Mouse (Mus musculus) megakaryocyte, adult 5-6 weeks (primary cell): ENCODE data around the gene Myog. TPM values are rescaled to one million over a fixed set of nuclear protein-coding genes. Genes with fewer than 3 reads are reported as not detected.

Experiments used
- total RNA-seq, 2 experiments: library from RNA; stranded (forward) in 1 of 2; stranded (reverse) in 1 of 2; fragments of 153-499, 151-499 nt in 1 of 2; fragments of 221-1000, 200-1000 nt in 1 of 2; gene quantifications; 2 replicates each; pipeline versions ENCODE4 v1.2.3 to v1.2.4; 2015 to 2017

The Myog gene
- total RNA-seq, 2 experiments from 2014 or later, result not detected

Other genes starting within 250 kb of the Myog start
- gene Btg2, start 210.9 kb upstream of the Myog start, total RNA-seq (2015), result 68.9 and 87.3 TPM in 2 replicates
- 175 and 189 TPM in 2 replicates for gene Btg2, start 210.9 kb upstream of the Myog start, total RNA-seq (2017)
- 0.16 and 0.83 TPM in 2 replicates for gene Chit1, start 178.7 kb upstream of the Myog start, total RNA-seq (2015)
- 0.07 TPM in 1 of 2 replicates, not detected in the other for gene Chit1, start 178.7 kb upstream of the Myog start, total RNA-seq (2017)
- gene Chil1, start 107.8 kb upstream of the Myog start, total RNA-seq (2015), result 137 and 168 TPM in 2 replicates
- 120 and 142 TPM in 2 replicates for gene Chil1, start 107.8 kb upstream of the Myog start, total RNA-seq (2017)
- gene Mybph, start 96.5 kb upstream of the Myog start, total RNA-seq (2015), result 0.09 and 0.16 TPM in 2 replicates
- not detected in 2 replicates for gene Mybph, start 96.5 kb upstream of the Myog start, total RNA-seq (2017)
- gene Adora1, start 54.6 kb upstream of the Myog start, total RNA-seq (2015), result not detected in 2 replicates
- not detected in 2 replicates for gene Adora1, start 54.6 kb upstream of the Myog start, total RNA-seq (2017)
- gene Ppfia4, start 42.9 kb downstream of the Myog start, total RNA-seq (2015), result 43.1 and 50.5 TPM in 2 replicates
- 47.0 and 55.6 TPM in 2 replicates for gene Ppfia4, start 42.9 kb downstream of the Myog start, total RNA-seq (2017)
- 33.5 and 39.2 TPM in 2 replicates for gene Tmem183a, start 72.0 kb downstream of the Myog start, total RNA-seq (2015)
- gene Tmem183a, start 72.0 kb downstream of the Myog start, total RNA-seq (2017), result 50.4 and 55.3 TPM in 2 replicates
- gene 4933406M09Rik, start 96.0 kb downstream of the Myog start, total RNA-seq (2015), result not detected in 2 replicates
- not detected in 2 replicates for gene 4933406M09Rik, start 96.0 kb downstream of the Myog start, total RNA-seq (2017)
- gene Cyb5r1, start 115.6 kb downstream of the Myog start, total RNA-seq (2015), result 54.5 and 69.7 TPM in 2 replicates
- 43.8 and 46.8 TPM in 2 replicates for gene Cyb5r1, start 115.6 kb downstream of the Myog start, total RNA-seq (2017)
- gene Adipor1, start 125.4 kb downstream of the Myog start, total RNA-seq (2015), result 118 and 120 TPM in 2 replicates
- gene Adipor1, start 125.4 kb downstream of the Myog start, total RNA-seq (2017), result 73.8 and 83.6 TPM in 2 replicates
- gene Klhl12, start 165.5 kb downstream of the Myog start, total RNA-seq (2015), result 10.0 and 10.2 TPM in 2 replicates
- 11.2 and 12.8 TPM in 2 replicates for gene Klhl12, start 165.5 kb downstream of the Myog start, total RNA-seq (2017)
- gene Rabif, start 204.7 kb downstream of the Myog start, total RNA-seq (2015), result 20.6 and 24.1 TPM in 2 replicates
- gene Rabif, start 204.7 kb downstream of the Myog start, total RNA-seq (2017), result 16.1 and 18.6 TPM in 2 replicates